Mouse (Mus musculus) cortical plate, adult 2 months (tissue): ENCODE results near the gene BC049730.

ENCODE experiments used
- CTCF ChIP-seq: fragments of 200-500 bp; IDR thresholded peaks from 2 replicates; pipeline ENCODE4 v1.5.1; 2011; ENCODE audit warnings: mild to moderate bottlenecking, control low read depth, low read length; ENCODE audit not compliant: insufficient read depth; ENCODE audit errors: extremely low read depth
- POLR2A ChIP-seq: fragments of 200-500 bp; IDR thresholded peaks from 2 replicates; pipeline ENCODE4 v1.6.1; 2011; ENCODE audit warnings: mild to moderate bottlenecking, low read length, control low read depth; ENCODE audit not compliant: insufficient read depth; ENCODE audit errors: extremely low read depth

DNA sequence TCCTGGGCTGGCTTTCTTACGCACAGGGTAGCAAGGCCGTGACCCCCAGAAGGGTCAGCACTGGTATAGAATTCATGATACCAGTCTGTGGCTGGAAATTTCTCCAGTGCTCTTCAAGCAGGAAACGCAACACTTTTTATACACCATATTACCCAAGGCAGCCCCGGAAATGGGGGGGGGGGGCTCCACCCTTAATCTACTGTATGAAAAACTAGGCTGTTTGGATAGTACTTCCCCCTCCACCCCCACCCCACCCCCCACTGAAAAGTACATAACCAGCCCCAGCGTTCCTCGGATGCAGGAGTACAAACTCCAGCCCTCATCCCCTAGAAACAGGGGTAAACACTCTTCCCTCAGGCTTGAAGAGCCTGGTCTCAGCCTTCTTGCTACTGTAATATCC, 51.2 kb downstream of the BC049730 start, which contains the start of gene Cd177:
- TF ChIP-seq CTCF (no peak), POLR2A (no peak)
